Mouse (Mus musculus) MEL (cell line): ENCODE results near the gene Lig3.

Source experiments
- CTCF ChIP-seq, 3 experiments: IDR thresholded peaks in 2 of 3; conservative IDR thresholded peaks in 1 of 3; 2 replicates each; pipeline ENCODE4 v1.5.1; 2011 to 2012; ENCODE audit warnings: low read length in 3 of 3, low read depth in 2 of 3, mild to moderate bottlenecking in 2 of 3, improper control_type of control experiment in 1 of 3, inconsistent platforms in 1 of 3, mixed read lengths in 1 of 3, moderate library complexity in 1 of 3; ENCODE audit not compliant: control insufficient read depth in 1 of 3, insufficient read depth in 1 of 3, poor library complexity in 1 of 3, severe bottlenecking in 1 of 3
- ELF1 ChIP-seq: IDR thresholded peaks from 2 replicates; pipeline ENCODE4 v1.6.1; 2014; ENCODE audit warnings: low read depth, mild to moderate bottlenecking, inconsistent platforms, low read length, improper control_type of control experiment, moderate library complexity
- EP300 ChIP-seq, 2 experiments: IDR thresholded peaks; 2 replicates each; pipeline ENCODE4 v1.6.1; 2011; ENCODE audit warnings: improper control_type of control experiment in 2 of 2, low read length in 2 of 2, low read depth in 1 of 2, mild to moderate bottlenecking in 1 of 2
- ETS1 ChIP-seq: IDR thresholded peaks from 2 replicates; pipeline ENCODE4 v1.6.1; 2012; ENCODE audit warnings: low read depth, mild to moderate bottlenecking, inconsistent platforms, low read length, improper control_type of control experiment, moderate library complexity
- GABPA ChIP-seq: IDR thresholded peaks from 2 replicates; pipeline ENCODE4 v1.6.1; 2012; ENCODE audit warnings: low read depth, mild to moderate bottlenecking, inconsistent platforms, low read length, improper control_type of control experiment, moderate library complexity
- MYB ChIP-seq: IDR thresholded peaks from 2 replicates; pipeline ENCODE4 v1.6.1; 2011; ENCODE audit warnings: mild to moderate bottlenecking, low read depth, low read length, improper control_type of control experiment
- POLR2A ChIP-seq, 2 experiments: IDR thresholded peaks; 2 replicates each; pipeline ENCODE4 v1.6.1; 2011 to 2012; ENCODE audit warnings: low read length in 2 of 2, mild to moderate bottlenecking in 2 of 2, control low read depth in 1 of 2, improper control_type of control experiment in 1 of 2, low read depth in 1 of 2, moderate library complexity in 1 of 2; ENCODE audit not compliant: control insufficient read depth in 1 of 2, insufficient read depth in 1 of 2, poor library complexity in 1 of 2
- RCOR1 ChIP-seq: IDR thresholded peaks from 2 replicates; pipeline ENCODE4 v1.6.1; 2012; ENCODE audit warnings: low read depth, mild to moderate bottlenecking, inconsistent platforms, low read length, improper control_type of control experiment
- SMC3 ChIP-seq: IDR thresholded peaks from 2 replicates; pipeline ENCODE4 v1.6.1; 2011; ENCODE audit warnings: low read depth, low read length, improper control_type of control experiment
- TBP ChIP-seq: IDR thresholded peaks from 2 replicates; pipeline ENCODE4 v1.8.0; 2011; ENCODE audit warnings: low read depth, low read length, improper control_type of control experiment
- TCF12 ChIP-seq: IDR thresholded peaks from 2 replicates; pipeline ENCODE4 v1.6.1; 2014; ENCODE audit warnings: low read depth, mild to moderate bottlenecking, inconsistent platforms, low read length, improper control_type of control experiment, moderate library complexity
- ZKSCAN1 ChIP-seq: IDR thresholded peaks from 2 replicates; pipeline ENCODE4 v1.6.1; 2012; ENCODE audit warnings: low read depth, mild to moderate bottlenecking, inconsistent platforms, low read length, improper control_type of control experiment, moderate library complexity

GRCm38 (mm10) chr11:82783453-82783852, 2.5 kb downstream of the Lig3 start:
- TF ChIP-seq ZKSCAN1 (no peak), ETS1 (no peak), GABPA (no peak), MYB (no peak), EP300 (IDR thresholded peaks at IDR 0.05; ENCODE audit: low read depth in 1 of 2, low read length in 2 of 2) (no peak), TBP (no peak), TCF12 (no peak), CTCF (IDR thresholded peaks at IDR 0.05 in 2 of 3, conservative IDR thresholded peaks at IDR 0.05 in 1 of 3; ENCODE audit: control insufficient read depth in 1 of 3, insufficient read depth in 1 of 3, low read depth in 2 of 3, low read length in 3 of 3, poor library complexity in 1 of 3, severe bottlenecking in 1 of 3) (no peak), RCOR1 (no peak), POLR2A (IDR thresholded peaks at IDR 0.05; ENCODE audit: control insufficient read depth in 1 of 2, insufficient read depth in 1 of 2, low read depth in 1 of 2, low read length in 2 of 2, poor library complexity in 1 of 2) (no peak), SMC3 (no peak), ELF1 (no peak)
